Mouse (Mus musculus) spleen, postnatal 14 days (tissue): ENCODE measurements around the gene Cnp.
A peak's percentile ranks its signal among the peaks of the same experiment; 100 is the strongest.
"Not testable (repeated sequence)": the region's sequence is repeated elsewhere in the genome, so short reads cannot be mapped to it uniquely, and the experiment has no call there.

ENCODE experiments used
- DNase-seq, 2 experiments: peaks; one replicate each; pipeline ENCODE4 v3.0.0; 2021 to 2022; ENCODE audit warnings: low spot score in 2 of 2

Gene Cnp

DNA sequence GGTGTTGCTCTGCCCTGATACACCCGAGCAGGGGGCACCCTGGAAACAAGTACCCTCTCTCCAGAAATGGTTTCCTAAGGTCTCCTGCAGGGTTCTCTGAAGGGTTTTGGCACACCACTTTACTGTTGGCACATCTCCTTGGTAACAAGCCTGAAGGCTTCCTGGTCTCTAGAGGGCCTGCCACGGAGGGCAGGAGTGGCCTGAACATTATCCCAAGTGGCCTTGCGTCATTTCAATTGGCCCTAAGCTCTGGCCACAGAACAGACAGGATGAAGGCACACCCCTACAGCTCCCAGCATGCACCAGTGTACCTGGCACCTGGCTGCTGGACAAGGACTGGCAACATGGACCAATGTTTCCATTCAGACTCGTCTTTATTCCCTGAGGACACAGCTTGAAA, 21.9 kb upstream of the Cnp start:
- DNase-seq, result no peak

DNA sequence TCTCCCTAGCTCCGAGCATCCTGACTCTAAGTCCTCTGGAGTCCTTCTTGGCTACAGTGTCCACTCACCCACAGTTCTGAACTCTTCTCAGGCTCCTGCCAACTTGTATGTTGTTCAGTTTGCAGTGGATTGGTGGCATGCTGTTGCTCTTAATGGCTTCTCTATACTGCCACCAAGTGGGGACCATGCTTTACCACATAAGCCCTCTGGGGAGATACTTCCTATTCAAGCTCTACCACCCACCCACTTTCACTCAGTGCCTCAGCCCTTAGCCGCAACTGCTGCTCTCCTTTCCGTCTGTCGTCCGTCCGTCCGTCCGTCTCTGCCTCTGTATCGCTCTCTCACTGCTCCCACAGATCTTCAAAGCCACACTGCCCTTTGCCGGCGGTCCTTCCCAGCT, 19.1 kb upstream of the Cnp start:
- DNase-seq, result peak in 1 of 2 experiments; percentile 56

DNA sequence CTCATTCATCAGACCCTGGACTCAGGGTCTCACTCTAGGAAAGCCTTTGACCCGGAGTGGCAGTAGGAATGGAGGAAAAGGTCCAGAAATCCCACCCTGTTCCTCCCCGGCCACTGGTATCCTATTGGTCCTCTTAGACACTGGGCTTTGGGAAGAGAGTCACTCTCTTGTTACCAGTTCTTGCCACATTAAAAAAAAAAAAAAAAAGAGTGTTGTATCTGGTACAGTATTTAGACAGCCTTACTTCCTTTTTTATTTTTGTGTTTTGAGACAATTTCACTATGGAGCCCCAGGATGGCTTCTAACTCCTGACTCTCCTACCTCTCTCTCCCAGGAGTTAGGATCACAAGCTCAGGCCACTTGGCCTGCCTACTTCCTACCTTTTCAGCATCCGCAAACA, 17.1 kb upstream of the Cnp start:
- no peak for DNase-seq

DNA sequence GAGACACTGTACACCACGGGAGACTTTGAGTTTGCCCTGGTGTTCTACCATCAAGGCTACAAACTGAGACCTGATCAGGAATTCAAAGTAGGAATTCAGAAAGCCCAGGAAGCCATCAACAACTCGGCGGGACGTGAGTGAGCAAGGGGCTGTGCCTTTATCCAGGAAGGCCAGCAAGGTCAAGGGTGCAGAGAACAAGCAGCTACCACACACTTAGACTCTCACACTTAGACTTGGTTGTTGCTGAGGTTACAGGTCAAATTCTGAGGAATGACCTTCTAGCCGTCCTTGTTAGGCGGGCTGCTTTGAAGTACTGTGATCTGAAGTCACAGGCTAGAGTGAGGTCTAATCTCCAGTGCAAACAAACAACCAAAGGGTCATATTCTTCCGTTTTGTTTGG, 15.2 kb upstream of the Cnp start:
- no peak for DNase-seq

DNA sequence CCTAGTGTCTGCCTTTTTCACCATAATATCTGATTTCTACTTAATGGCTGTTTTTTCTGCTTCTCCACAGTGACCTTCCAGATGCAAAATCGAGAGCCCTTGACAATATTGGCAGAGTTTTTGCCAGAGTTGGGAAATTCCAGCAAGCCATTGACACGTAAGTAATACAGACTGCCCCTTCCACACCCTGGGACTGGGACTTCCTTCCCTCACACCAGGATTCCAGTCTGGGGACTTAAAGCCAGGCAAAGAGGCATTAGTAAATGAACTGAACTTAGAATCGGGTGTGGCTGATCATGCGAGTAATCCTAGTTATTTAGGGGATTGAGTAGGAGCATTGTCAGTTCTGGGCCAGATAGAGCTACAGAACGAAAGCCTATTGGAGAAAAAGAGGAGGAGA, 13.0 kb upstream of the Cnp start:
- no peak for DNase-seq

DNA sequence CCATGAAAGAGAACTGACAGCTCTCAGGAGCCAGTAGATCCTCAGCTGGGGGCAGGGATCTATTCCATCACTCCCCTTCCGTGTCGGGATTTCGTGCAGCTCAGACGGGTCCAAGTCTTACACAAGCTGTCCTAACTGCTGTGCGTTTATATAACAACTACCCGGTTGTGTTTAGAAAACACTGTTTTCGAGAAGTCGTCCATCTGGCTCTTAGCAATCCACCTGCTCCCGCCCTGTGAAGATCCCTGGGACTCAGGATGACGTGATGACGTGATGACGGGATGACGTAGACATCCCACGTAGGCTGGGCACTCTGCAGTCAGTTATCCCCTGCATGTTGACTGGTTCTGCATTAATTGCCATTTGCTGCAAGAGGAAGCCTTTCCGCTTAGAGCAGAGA, 10.4 kb upstream of the Cnp start:
- no peak for DNase-seq

DNA sequence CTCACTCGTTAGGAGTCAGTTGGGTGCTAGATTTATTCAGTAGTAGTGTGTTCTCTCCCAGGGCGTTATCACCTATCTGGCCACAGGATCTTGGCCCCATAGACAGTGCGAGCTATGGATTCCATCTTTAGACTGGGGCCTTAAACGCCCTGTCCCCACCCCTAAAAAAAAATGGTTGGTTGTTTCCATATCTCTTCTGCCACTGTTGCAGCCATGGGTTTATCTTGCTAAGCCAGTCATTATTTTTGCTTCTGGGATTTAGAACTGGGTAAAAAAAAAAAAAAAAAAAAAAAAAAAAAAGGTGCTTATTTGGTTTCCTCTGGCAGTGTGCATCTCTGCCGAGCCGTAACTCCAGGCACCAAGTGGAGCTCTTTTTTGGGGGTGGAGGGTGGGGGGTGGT, 10.0 kb upstream of the Cnp start:
- no peak for DNase-seq

DNA sequence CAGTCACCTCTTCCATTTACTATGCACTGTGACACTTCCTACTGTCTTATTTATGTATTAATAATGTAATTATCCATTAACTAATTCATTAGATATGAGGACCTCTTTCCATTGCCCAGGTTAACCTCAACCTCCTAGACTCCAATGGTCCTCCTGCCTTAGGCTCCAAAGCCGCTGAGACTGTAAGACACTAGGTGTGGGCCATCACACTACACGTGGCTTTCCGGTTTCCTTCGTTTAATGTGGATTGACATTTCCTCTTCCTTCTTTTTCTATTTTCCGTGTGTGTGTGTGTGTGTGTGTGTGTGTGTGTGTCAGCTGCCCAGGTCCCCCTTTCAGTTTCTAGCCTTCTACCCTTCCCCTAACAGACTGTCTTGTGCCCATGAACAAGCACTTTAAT, 7.5 kb upstream of the Cnp start:
- DNase-seq, result no peak

DNA sequence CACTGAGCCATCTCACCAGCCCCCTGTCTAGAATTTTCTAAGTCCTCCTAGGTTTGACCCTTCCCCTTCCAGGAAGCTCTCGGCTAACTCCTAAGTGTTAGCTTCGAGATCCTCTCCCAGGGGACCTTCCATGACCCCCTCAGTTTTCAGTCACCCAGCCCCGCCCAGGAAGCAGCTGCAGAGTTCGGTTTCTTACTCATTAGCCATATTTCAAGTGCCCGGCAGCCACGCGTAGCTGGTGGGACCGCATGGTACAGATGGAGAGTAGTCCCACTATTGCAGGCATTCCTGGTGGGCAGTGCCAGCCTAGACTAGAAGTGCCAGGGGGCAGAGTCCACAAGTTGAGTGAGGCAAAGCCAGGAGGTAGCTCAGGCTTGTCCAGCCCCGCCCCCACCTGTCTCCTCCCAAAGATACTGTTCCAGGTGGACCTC, 6.9 kb upstream of the Cnp start:
- DNase-seq, result no peak

DNA sequence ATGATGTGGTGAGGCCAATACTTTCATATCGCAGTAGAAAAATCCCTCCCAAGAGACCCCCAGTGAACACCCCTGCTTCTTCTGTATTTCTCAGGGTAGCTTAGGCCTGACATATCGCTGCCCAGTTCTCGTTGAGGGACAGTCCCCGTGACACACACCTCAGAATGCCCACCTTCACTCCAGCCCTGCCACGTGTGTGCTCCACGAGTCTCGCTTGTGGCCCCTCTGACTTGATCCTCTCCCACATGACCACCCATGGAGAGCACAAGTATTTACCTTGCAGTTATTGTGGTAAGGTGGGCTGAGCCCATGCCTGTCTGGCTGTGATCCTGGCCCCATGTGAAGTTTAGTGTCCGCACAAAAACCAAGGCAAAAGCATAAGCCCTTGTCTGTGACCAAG, 6.0 kb upstream of the Cnp start:
- no peak for DNase-seq

DNA sequence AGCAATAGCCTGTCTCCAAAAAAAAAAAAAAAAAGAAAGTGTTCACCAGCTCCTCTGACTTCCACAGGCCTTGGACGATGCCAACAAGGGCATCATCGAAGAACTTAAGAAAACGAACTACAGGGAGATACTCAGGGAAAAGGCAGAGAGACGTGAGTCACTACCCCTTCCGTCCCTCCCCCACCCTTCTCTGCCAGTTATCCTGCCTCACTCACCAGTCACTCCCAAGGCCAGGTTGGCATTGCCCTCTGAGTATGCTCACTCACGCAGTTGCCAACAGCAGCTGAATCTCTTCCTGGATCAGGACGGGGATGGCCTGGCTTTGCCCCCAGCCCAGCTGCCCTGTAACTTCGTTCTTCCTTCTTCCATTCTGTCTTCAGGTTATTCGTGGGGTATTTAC, 4.9 kb upstream of the Cnp start:
- no peak for DNase-seq

DNA sequence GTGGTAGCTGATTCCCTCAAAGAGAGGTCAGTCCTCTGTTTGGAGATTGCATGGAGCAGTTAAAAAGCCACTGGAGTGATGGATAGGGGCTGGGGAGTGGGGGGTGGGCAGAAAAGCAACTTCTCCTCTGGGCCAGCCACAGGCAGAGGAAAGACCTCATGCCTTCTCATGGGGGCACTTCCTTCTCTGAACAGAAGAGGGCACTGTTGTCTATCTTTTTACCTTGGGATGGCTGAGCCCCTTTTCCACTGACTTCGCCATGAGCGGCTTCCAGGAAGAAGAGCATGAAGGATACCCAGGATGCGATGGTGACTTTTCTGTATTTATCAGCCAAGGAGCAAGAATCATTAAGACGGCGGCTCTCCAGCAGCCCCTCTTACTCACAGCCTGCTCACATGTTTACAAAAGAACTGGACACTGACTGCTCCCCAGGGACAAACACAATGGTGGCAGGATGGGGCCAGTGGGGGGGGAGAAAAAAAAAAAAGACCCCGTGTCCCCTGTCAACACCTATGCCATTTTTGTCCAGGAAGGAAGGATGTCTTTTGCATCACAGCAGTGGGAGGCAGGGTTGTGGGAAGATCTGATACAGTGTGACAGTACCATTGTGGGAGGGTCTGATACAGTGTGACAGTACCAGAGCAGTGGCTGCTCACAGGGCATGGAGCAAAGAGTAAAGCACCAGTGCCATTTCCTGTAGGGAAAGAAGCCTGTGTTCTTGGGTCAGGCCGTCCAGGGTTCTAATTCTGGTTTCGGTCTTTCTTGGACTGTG, 4.1 kb upstream of the Cnp start:
- DNase-seq, result peak in 1 of 2 experiments; percentile 58

DNA sequence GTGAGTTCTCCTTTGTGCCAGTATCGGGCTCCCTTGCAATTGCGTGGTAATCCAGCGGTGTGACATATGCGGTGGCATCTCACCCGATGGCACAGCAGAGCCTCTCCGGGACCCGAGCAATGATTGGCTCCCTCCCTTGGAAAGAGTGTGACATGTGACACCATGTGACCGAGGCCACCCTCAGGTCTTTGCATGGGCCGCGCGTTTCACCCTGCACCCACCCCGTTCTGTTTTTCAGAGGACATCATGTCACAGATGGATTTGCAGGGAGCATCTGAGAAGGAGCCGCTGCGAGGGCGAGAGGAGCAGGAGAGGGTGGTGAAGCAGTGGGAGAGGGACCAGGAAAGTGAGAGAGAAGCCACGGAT, 3.5 kb upstream of the Cnp start:
- DNase-seq, result no peak

DNA sequence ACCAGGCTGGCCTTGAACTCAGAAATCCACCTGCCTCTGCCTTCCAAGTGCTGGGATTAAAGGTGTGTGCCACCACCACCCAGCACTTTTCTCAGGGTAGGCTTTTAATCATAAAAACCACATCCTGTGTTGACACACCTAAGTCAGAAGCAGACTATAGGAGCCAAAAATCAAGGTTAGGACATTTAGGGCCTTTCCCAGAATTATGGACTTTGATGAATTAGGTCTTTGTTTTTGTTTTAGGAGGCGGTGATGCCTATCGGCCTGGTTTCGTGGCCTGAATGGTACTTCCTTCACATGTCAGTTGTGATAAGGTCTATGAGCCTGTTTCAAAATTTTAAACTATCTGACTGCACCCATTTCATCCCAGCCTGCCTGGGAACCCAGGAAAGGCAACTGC, 516 bp upstream of the Cnp start:
- DNase-seq, result no peak

DNA sequence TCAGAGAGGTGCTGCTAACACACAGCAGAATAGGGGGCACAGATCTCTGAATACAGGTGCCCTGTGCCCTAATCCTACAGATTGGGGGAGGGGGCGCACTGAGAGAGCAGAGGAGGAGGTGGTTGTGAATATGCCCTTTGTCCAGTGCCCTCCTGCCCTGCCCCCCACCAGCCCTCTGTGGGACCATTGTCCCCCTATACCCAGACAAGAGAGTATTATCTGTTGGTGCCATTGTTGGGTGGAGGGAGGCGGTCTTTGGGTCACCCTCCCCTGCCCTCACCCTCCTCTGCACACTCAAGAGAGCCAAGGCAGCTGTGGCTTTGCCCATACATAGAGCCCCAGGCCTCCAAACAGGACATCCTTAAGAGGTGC, 766 bp downstream of the Cnp start:
- no peak for DNase-seq

DNA sequence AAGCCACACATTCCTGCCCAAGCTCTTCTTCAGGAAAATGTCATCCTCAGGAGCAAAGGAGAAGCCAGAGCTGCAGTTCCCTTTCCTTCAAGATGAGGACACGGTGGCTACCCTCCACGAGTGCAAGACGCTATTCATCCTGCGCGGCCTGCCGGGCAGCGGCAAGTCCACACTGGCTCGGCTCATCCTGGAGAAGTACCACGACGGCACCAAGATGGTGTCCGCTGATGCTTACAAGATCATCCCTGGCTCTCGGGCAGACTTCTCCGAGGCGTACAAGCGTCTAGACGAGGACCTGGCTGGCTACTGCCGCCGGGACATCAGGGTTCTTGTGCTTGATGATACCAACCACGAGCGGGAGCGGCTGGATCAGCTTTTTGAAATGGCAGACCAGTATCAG, 1.6 kb downstream of the Cnp start:
- no peak for DNase-seq

DNA sequence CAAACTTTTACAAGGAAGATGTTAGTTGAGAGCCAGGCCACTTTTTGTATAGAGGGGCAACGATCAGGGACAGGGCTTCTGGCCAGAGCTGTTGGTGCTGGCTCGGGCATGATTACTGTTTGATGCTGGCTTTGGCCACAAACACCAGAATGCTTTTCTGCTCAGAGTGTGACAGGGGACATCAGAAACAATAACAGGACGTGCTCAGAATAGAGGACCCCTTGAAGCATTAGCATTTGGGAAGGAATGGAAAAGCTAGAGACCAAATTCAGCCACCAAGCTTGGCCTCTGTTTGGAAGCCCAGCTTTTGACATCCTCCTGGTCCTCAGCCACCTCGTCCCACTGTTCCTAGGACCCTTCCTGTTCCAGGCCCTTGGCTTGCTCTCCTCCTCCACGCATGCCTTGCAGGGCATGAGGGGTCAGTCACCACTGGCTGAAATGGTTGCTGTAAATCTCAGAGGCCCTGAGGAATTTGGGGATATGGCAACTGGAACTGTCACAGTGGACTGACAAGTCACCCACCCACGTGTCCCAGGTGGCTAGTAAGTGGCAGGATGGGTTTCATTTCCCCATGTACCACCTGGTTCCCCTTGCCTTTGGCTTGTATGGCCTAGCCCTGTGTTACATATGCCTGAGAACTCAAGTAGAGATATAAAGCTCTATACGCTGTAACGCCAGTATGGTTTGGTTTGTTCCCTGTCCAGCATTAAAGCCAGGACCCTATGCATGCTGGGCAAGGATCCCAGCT, 3.3 kb downstream of the Cnp start:
- DNase-seq, result no peak

DNA sequence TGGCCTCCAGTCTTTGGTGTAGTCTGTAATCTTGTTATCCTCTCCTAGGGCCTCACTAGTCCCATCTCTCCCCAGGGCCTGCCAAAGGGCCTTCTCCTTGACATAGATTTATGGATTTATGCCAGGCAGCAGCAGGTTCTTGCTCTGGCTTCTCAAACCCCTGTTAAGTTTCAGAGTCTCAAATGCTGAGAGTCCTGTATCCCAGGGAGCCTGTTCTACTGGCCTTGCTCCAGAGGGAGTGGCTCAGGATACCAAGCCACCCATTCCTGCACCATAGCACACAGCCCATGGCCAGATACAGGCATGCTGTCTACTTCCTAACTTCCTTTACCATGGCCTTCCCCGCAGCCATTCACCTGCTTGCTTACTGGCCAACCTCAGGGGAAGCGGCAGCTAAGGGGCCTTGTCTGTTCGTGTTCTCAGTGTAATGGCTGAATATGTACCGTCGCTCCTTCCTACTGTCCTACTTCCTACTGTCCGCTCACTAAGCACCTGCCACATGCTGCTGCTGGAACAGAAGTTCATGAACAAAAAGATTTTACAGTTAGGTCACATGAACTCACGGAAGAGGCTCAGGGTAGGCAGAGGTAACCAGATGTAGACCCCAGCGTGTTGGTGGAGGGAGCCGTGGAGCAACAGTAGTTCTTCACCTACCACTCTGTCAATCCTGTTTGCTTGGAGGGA, 4.6 kb downstream of the Cnp start:
- DNase-seq, result no peak

DNA sequence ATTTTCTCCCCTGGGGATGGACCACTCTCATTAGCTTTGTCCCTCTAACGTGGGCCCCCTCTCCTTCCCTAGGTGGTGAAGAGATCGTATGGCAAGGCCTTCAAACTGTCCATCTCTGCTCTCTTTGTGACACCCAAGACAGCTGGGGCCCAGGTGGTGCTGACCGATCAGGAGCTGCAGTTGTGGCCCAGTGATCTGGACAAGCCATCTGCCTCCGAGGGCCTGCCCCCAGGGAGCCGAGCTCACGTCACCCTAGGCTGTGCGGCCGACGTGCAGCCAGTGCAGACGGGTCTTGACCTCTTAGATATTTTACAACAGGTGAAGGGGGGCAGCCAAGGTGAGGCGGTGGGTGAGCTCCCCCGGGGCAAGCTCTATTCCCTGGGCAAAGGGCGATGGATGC, 5.6 kb downstream of the Cnp start:
- no peak for DNase-seq

DNA sequence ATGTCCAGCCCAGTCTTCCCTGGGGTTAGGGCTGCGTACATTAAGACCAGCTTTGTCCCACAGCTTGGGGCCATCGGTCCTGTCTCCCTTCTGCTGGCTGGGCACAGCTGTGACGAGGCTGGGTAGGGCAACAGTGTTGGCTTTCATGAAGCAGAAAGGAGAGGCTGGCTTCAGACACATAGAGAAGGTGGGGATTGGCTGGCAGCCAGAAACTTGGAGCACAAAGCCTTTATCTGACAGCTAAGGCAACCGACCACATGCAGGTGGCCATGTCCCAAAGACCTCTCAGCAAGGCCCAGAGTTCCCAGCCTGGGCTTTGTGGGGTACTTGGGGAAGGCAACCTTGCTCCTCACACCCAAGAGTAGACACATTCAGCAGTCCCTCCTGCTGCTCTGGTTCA, 7.1 kb downstream of the Cnp start:
- no peak for DNase-seq

DNA sequence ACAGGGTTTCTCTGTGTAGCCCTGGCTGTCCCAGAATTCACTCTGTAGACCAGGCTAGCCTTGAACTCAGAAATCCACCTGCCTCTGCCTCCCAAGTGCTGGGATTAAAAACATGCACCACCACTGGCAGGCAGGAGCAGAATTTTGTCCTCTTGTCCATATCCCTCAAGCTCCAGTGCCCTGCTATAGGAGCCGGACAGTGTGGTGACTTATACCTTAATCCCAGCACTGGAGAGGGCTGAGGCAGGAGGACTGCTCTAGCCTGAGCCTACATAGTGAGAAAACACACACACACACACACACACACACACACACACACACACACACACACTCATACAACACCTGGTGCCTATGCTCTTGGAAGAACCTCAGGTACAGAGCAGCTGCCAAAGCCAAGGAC, 7.7 kb downstream of the Cnp start:
- not testable (repeated sequence) for DNase-seq

DNA sequence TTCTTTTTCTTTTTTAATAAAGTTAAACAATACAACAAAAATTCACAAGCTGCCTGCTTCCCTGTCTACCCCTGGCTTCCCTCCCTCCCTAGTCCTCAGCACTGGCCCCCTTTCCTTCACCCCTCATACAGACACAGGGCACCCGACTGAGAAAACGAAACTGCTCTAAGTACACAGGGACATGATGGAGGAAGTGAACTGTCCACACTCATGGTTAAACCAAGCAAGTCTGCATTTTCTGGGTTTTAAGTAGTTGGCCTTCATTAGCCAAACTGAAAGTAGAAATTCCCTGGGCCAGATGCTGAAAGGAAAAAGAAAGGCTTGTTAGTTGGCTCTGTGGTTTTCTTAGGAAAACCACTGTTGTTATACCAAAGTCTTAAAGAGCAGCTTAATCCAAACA, 8.1 kb downstream of the Cnp start:
- DNase-seq, result no peak

DNA sequence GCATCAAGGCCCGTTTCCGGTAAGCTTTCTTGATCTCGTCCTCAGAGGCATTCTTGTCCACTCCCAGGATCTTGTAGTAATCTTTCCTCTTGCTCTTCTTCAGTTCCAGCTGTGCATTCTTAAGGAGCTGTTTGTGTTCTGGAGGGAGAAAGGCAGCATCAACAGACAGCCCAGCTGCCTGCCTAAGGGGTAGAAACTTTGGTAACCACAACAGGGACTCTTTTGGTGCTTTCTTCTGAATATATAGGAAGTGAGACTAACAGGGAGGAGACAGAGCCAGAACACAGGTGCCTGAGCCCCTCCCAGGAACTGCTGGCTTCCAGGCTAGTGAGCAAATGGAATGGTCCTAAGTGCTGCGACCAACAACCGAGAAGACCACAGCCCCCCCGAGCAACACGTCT, 9.9 kb downstream of the Cnp start:
- DNase-seq, result no peak
